ENCODE assay signal across 19 mouse cellular contexts in the genomic region with DNA sequence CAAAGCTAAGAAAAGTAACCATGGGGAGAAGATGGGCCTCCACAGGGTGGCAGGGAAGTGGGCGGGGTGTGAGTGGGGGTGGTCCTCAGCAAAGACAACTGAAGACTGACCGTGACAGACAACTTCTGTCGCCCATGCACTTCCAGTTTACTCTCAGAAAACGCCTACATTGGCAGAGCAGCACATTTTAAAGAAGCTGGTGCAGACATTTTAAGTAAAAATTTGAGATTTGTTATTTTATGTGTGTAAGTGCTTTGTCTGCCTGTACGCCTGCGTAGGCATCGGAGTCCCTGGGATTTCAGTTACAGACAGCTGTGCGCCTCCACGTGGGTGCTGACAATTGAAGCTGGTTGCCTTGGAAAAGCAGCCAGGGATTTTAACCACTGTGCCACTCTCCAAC. TPM values are rescaled to one million over a fixed set of nuclear protein-coding genes. Genes with fewer than 3 reads are reported as not detected.
DNase-seq lines count a peak whose midpoint lies in the region; ATAC-seq and TF ChIP-seq lines count a peak whose summit lies in the region.
"Had no signal": no experiment of that assay in that cellular context is flagged by ENCODE, and none has a peak within 500 bp of the region (broad histone marks: within the 10 kb centered on the region; RNA-seq: fewer than 3 reads in every experiment).

No protein-coding gene starts in this region.

- H3K27me3 ChIP-seq in midbrain, embryonic 13.5 days, result no peaks in the 10 kb centered on the region
- no peaks in the 10 kb centered on the region for H3K27me3 ChIP-seq in midbrain, embryonic 16.5 days (ENCODE audit: control insufficient read depth, insufficient read depth, low read depth, low read length)
- H3K27me3 ChIP-seq in kidney, adult 2 months (replicated peaks; ENCODE audit: control insufficient read depth, insufficient read depth, low read length), result no peaks in the 10 kb centered on the region
- H3K27me3 ChIP-seq: limb, embryonic 15.5 days; lung, embryonic 15.5 days had no signal

- ATAC-seq in midbrain, embryonic 13.5 days, result no peak
- no peak for ATAC-seq in midbrain, embryonic 16.5 days
- ATAC-seq: forebrain, embryonic 14.5 days; hindbrain, postnatal 0 days had no signal

- H3K9me3 ChIP-seq in midbrain, embryonic 13.5 days, result no peaks in the 10 kb centered on the region
- H3K9me3 ChIP-seq in midbrain, embryonic 16.5 days (replicated peaks; ENCODE audit: control insufficient read depth, low read length, poor library complexity, severe bottlenecking), result no peaks in the 10 kb centered on the region
- H3K9me3 ChIP-seq: limb, embryonic 15.5 days; lung, embryonic 15.5 days had no signal

- H3K27ac ChIP-seq in midbrain, embryonic 13.5 days, result 0 out of 2 replicates have a peak overlapping the region, but pooled peaks have one; percentile 15
- H3K27ac ChIP-seq in midbrain, embryonic 16.5 days (ENCODE audit: low read length), result no peak overlapping the region
- no peak overlapping the region for H3K27ac ChIP-seq in kidney, adult 2 months (ENCODE audit: insufficient read depth, low read depth, low read length)
- H3K27ac ChIP-seq: hindbrain, postnatal 0 days; limb, embryonic 15.5 days; lung, embryonic 15.5 days had no signal

- H3K36me3 ChIP-seq in midbrain, embryonic 13.5 days, result peaks cover 82% of the 10 kb centered on the region
- H3K36me3 ChIP-seq in midbrain, embryonic 16.5 days (ENCODE audit: control insufficient read depth, insufficient read depth, low read length), result peaks cover 33% of the 10 kb centered on the region
- peaks cover 4% of the 10 kb centered on the region; the same call in 1 of the 2 replicates for H3K36me3 ChIP-seq in kidney, adult 2 months (ENCODE audit: control insufficient read depth, insufficient read depth, low read length)

- TF ChIP-seq POLR2A in kidney, adult 2 months (IDR thresholded peaks at IDR 0.05; ENCODE audit: low read depth, low read length), result no peak

- H3K4me3 ChIP-seq in midbrain, embryonic 13.5 days (replicated peaks), result no peak overlapping the region
- no peak overlapping the region for H3K4me3 ChIP-seq in midbrain, embryonic 16.5 days (ENCODE audit: low read depth, low read length)
- H3K4me3 ChIP-seq in kidney, adult 2 months (ENCODE audit: insufficient read depth, low read depth, low read length), result no peak overlapping the region
- H3K4me3 ChIP-seq: limb, embryonic 15.5 days; lung, embryonic 15.5 days had no signal

- H3K4me1 ChIP-seq in midbrain, embryonic 13.5 days (replicated peaks), result peaks cover 6% of the 10 kb centered on the region; the same call in 1 of the 2 replicates
- no peaks in the 10 kb centered on the region for H3K4me1 ChIP-seq in midbrain, embryonic 16.5 days (ENCODE audit: control insufficient read depth, insufficient read depth, low read length)
- H3K4me1 ChIP-seq in kidney, adult 2 months (ENCODE audit: control insufficient read depth, insufficient read depth, low read length), result no peaks in the 10 kb centered on the region
- H3K4me1 ChIP-seq: limb, embryonic 15.5 days; lung, embryonic 15.5 days had no signal

- TF ChIP-seq CTCF in kidney, adult 2 months (conservative IDR thresholded peaks at IDR 0.05; ENCODE audit: insufficient read depth, insufficient read length, low read depth, low read length), result no peak

- H3K9ac ChIP-seq in midbrain, embryonic 13.5 days (replicated peaks), result no peak overlapping the region
- H3K9ac ChIP-seq in midbrain, embryonic 16.5 days (ENCODE audit: low read depth, low read length), result no peak overlapping the region
- H3K9ac ChIP-seq: limb, embryonic 15.5 days; lung, embryonic 15.5 days had no signal

- no peak overlapping the region for H3K4me2 ChIP-seq in midbrain, embryonic 13.5 days (replicated peaks)
- H3K4me2 ChIP-seq in midbrain, embryonic 16.5 days (ENCODE audit: low read length), result no peak overlapping the region
- H3K4me2 ChIP-seq: heart, embryonic 11.5 days; limb, embryonic 15.5 days; lung, embryonic 15.5 days had no signal

- peak; percentile 11 for DNase-seq in embryo, embryonic 10.5 days (ENCODE audit: low spot score)
- no peak for DNase-seq in embryo, embryonic 11 days
- DNase-seq in left cerebral cortex, adult 9 months (ENCODE audit: low spot score in 2 of 2), result peak; percentile 46 to 73
- DNase-seq in right cerebral cortex, postnatal 36 days (ENCODE audit: low spot score in 2 of 2), result peak; percentile 70 to 80
- DNase-seq in spleen, postnatal 4 days (ENCODE audit: low spot score in 2 of 2), result no peak
- no peak for DNase-seq in kidney, adult 2 months
- DNase-seq: adrenal gland, postnatal 10 days; cerebellum, adult 9-10 months; gastrocnemius, postnatal 25 days; heart, postnatal 36 days; kidney, adult 8-10 months; spleen, adult 18-20 months had no signal

- WGBS in midbrain, embryonic 13.5 days, result 35% methylated on average over 9 of the region's 9 CpGs
- WGBS in midbrain, embryonic 16.5 days, result 40% methylated on average over 9 of the region's 9 CpGs
- WGBS in kidney, adult 2 months, result 72% methylated on average over 9 of the region's 9 CpGs

RNA-seq across cellular contexts. Expression of a gene that starts 32.4 kb away (rescaled TPM):
- polyA plus RNA-seq in midbrain, embryonic 13.5 days (2015; fragmentation: Nextera tagmentation; extraction: Ambion mirVana), result 12.4 and 13.1 TPM in 2 replicates
- 12.7 and 13.7 TPM in 2 replicates for polyA plus RNA-seq in midbrain, embryonic 16.5 days (2015; fragmentation: Nextera tagmentation; extraction: Ambion mirVana)
- 13.2 and 13.3 TPM in 2 replicates for polyA plus RNA-seq in kidney, adult 2 months (2012; rRNA removed)

Comparison
In these comparisons a context has a peak if more than half of its experiments do, and no peak if none do; other contexts are left out.
1. DNase-seq: peak in embryo, embryonic 10.5 days (single experiment), left cerebral cortex, adult 9 months (2 of 2) and right cerebral cortex, postnatal 36 days (2 of 2); none in embryo, embryonic 11 days (single experiment), spleen, postnatal 4 days (0 of 2) and kidney, adult 2 months (single experiment).